Mouse (Mus musculus) CH12.LX (cell line): ENCODE measurements at regions not wholly inside any gene's neighbourhood (a gene's known extent, or its start where the extent isn't known, plus 50 kb on each side); places are given as distances from the start of the nearest gene placed in this dataset.

Experiments
- CHD2 ChIP-seq: IDR thresholded peaks from 2 replicates; pipeline ENCODE4 v1.6.1; 2011; ENCODE audit warnings: low read length, improper control_type of control experiment
- CTCF ChIP-seq, 2 experiments: IDR thresholded peaks in 1 of 2; conservative IDR thresholded peaks in 1 of 2; 2 replicates each; pipeline ENCODE4 v1.5.1; 2011 to 2012; ENCODE audit warnings: low read depth in 2 of 2, low read length in 2 of 2, improper control_type of control experiment in 1 of 2, inconsistent platforms in 1 of 2, mild to moderate bottlenecking in 1 of 2, moderate library complexity in 1 of 2
- E2F4 ChIP-seq: IDR thresholded peaks from 2 replicates; pipeline ENCODE4 v1.6.1; 2011; ENCODE audit warnings: low read depth, low read length, improper control_type of control experiment; ENCODE audit not compliant: insufficient replicate concordance
- EP300 ChIP-seq: IDR thresholded peaks from 2 replicates; pipeline ENCODE4 v1.6.1; 2011; ENCODE audit warnings: low read length, improper control_type of control experiment
- MAZ ChIP-seq: IDR thresholded peaks from 2 replicates; pipeline ENCODE4 v1.6.1; 2012; ENCODE audit warnings: low read depth, mild to moderate bottlenecking, inconsistent platforms, low read length, improper control_type of control experiment, moderate library complexity
- MYC ChIP-seq: IDR thresholded peaks from 2 replicates; pipeline ENCODE4 v1.6.1; 2011; ENCODE audit warnings: low read depth, mild to moderate bottlenecking, improper control_type of control experiment, low read length
- POLR2A ChIP-seq: IDR thresholded peaks from 2 replicates; pipeline ENCODE4 v1.6.1; 2011; ENCODE audit warnings: low read depth, mild to moderate bottlenecking, improper control_type of control experiment, low read length
- UBTF ChIP-seq: IDR thresholded peaks from 2 replicates; pipeline ENCODE4 v1.6.1; 2012; ENCODE audit warnings: low read depth, mild to moderate bottlenecking, inconsistent platforms, low read length, improper control_type of control experiment, moderate library complexity
- USF2 ChIP-seq: conservative IDR thresholded peaks from 2 replicates; pipeline ENCODE4 v1.6.1; 2011; ENCODE audit warnings: low read depth, low read length, improper control_type of control experiment

- no peak for TF ChIP-seq E2F4
- TF ChIP-seq EP300 = no peak
- no peak for TF ChIP-seq POLR2A
- no peak for TF ChIP-seq USF2
- TF ChIP-seq UBTF = no peak
- TF ChIP-seq CTCF (conservative IDR thresholded peaks at IDR 0.05 in 1 of 2, IDR thresholded peaks at IDR 0.05 in 1 of 2; ENCODE audit: low read depth in 2 of 2, low read length in 2 of 2) = no peak
- no peak for TF ChIP-seq MAZ
- TF ChIP-seq CHD2 = no peak
- TF ChIP-seq MYC = no peak
Measured at GRCm38 (mm10) chr17:62507766-62508485, 373.2 kb downstream of the Efna5 start.
